Mouse (Mus musculus): ENCODE results near the gene Gfi1b. TPM values are rescaled to one million over a fixed set of nuclear protein-coding genes. Genes with fewer than 3 reads are reported as not detected.

The Gfi1b gene
- polyA plus RNA-seq, 1 experiment from 2014 or later, result 0.42 TPM

DNA sequence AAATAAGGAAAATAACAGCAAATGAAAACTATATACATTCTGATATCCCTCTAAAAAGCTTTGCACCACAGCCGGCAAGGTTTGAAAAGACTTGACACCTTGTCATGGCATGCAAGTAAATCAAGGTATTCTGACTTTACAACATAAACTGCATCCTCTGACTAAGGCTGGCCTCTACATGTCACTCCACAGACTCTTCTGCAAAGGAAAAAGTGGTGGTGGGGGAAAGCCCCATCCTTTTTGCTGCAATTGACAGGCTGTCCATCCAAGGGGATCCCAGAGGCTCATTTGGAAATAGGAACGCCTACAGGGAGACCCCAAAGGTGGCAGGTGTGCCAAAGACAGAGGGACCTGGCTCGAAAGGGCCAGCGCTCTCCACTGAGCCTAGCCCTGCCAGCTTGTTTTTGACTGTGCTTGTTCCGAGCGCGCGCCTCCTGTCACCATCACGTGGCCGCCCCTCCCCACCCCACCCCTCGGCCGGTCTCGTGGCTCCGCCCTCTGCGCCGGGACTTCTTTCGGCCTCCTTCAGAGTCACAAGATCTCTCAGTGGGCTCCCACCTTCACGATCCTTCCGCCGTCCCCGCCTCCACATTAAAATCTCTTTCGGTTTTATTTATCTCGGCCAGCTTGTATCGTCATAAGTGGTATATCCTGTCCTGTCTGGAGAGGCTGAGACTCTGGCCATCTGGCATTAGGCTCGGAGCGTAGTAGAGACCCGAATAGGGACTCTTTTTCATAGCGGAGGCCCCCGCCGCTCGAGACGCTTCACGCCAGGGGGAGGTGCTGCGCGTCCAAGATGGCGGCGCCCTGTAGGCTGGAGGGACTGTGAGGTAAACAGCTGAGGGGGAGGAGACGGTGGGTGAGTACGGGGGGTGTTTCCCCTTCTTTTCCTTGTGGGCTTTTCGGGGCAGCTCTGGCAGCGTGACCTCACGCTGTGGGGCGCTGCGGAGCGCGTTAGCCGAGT, 19.0 kb upstream of the Gfi1b start, which contains the start of gene Tsc1:
Tsc1 (plus strand) TSS at position 768 of the 964 bp plus-strand sequence.
- peak within 1 kb of the TSS; percentile 99 for H3K4me3 ChIP-seq (ENCODE audit: low read length)
- peak; percentile 93 for ATAC-seq (ENCODE audit: low FRiP score, low TSS enrichment)
- peak within 1 kb of the TSS; percentile 90 for H3K4me2 ChIP-seq (replicated peaks; ENCODE audit: low read depth, low read length)
- peak within 1 kb of the TSS; percentile 92 for H3K27ac ChIP-seq (ENCODE audit: low read length)
- WGBS, result 2% methylated on average over 46 of the region's 47 CpGs
- no peaks in the 10 kb centered on the region for H3K9me3 ChIP-seq (ENCODE audit: low read length)
- no peaks in the 10 kb centered on the region for H3K36me3 ChIP-seq (ENCODE audit: insufficient read depth, low read length)
- H3K4me1 ChIP-seq (ENCODE audit: insufficient read depth, low read length), result peaks cover 33% of the 10 kb centered on the region
- no peaks in the 10 kb centered on the region for H3K27me3 ChIP-seq (ENCODE audit: insufficient read depth, low read length)
- peak within 1 kb of the TSS; percentile 93 for H3K9ac ChIP-seq (replicated peaks; ENCODE audit: low read length)

DNA sequence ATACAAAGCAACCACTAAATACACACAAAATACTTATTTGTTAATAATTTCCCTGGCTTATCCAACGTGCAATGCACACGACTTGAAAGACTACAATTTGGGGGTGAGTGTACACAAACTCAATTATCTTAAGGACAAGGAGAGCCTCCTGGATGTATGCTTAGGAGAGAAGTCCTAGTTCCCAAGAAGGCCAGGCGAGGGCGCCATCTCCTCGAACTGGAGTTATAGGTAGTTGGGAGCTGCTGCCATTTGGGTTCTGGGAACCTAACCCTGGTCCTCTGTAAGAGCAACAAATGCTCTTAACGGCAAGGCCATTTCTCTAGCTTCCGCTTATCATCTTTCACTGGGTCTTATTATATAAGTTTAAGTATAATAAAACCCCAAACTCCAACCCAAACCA, 18.0 kb upstream of the Gfi1b start:
- no peak overlapping the region for H3K9ac ChIP-seq (replicated peaks; ENCODE audit: low read length)
- no peaks in the 10 kb centered on the region for H3K36me3 ChIP-seq (ENCODE audit: insufficient read depth, low read length)
- H3K27ac ChIP-seq (ENCODE audit: low read length), result no peak overlapping the region
- H3K27me3 ChIP-seq (ENCODE audit: insufficient read depth, low read length), result no peaks in the 10 kb centered on the region
- H3K4me1 ChIP-seq (ENCODE audit: insufficient read depth, low read length), result peaks cover 33% of the 10 kb centered on the region
- no peak for ATAC-seq (ENCODE audit: low FRiP score, low TSS enrichment)
- H3K4me2 ChIP-seq (replicated peaks; ENCODE audit: low read depth, low read length), result no peak overlapping the region
- WGBS, result 60% methylated on average over 7 of the region's 7 CpGs
- H3K4me3 ChIP-seq (ENCODE audit: low read length), result no peak overlapping the region
- no peaks in the 10 kb centered on the region for H3K9me3 ChIP-seq (ENCODE audit: low read length)

DNA sequence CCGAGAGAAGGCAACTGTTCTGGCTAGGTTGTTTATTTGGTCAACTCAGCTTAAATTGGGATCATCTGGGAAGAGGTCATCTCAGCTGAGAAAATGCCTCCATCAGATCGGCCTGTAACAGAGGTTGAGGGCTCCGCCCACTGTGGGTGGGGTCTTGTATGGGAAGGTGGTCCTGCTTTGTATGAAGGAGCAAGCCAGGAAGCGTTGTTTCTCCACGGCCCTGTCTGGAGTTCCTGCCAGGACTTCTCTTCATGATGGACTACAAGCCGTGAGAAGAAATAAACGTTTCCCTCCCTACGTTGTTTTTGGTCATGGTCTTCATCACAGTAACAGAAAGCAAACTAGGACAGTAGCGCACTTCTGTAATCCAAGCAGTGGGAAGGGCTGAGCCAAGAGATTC, 17.1 kb upstream of the Gfi1b start:
- 6% methylated on average over 9 of the region's 9 CpGs for WGBS
- no peak for ATAC-seq (ENCODE audit: low FRiP score, low TSS enrichment)
- Histone ChIP-seq H3K4me2 (replicated peaks; ENCODE audit: low read depth, low read length) (peak overlapping the region; percentile 45), H3K27ac (ENCODE audit: low read length) (no peak overlapping the region), H3K4me3 (ENCODE audit: low read length) (peak overlapping the region; percentile 1; the same call in 1 of the 2 replicates), H3K9me3 (ENCODE audit: low read length) (no peaks in the 10 kb centered on the region), H3K27me3 (ENCODE audit: insufficient read depth, low read length) (no peaks in the 10 kb centered on the region), H3K9ac (replicated peaks; ENCODE audit: low read length) (peak overlapping the region; percentile 5; the same call in 1 of the 2 replicates), H3K4me1 (ENCODE audit: insufficient read depth, low read length) (peaks cover 29% of the 10 kb centered on the region), H3K36me3 (ENCODE audit: insufficient read depth, low read length) (no peaks in the 10 kb centered on the region)

DNA sequence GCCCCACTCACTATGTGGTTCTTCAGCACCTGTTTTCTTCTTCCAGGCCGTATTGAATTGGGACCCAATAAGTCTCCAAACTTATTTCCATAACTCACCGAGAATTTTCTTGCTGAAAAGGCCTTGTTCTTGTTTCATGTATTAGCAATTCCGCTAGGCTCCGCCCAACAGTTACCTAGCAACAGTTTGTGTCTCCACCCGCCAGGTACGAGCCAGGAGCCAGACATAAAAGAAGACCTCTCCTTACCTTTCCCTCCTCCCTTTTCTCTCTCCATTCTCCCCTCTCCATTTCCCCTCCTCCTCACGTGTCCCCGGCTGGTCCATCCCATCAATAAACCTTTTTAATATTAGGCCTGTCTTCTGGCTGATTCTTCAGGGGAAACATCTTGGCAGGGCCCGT, 16.6 kb upstream of the Gfi1b start:
- 14% methylated on average over 9 of the region's 9 CpGs for WGBS
- H3K4me3 ChIP-seq (ENCODE audit: low read length), result peak overlapping the region; percentile 1; the same call in 1 of the 2 replicates
- H3K9me3 ChIP-seq (ENCODE audit: low read length), result no peaks in the 10 kb centered on the region
- H3K27ac ChIP-seq (ENCODE audit: low read length), result no peak overlapping the region
- ATAC-seq (ENCODE audit: low FRiP score, low TSS enrichment), result no peak
- H3K9ac ChIP-seq (replicated peaks; ENCODE audit: low read length), result peak overlapping the region; percentile 5; the same call in 1 of the 2 replicates
- peak overlapping the region; percentile 45 for H3K4me2 ChIP-seq (replicated peaks; ENCODE audit: low read depth, low read length)
- H3K4me1 ChIP-seq (ENCODE audit: insufficient read depth, low read length), result peaks cover 26% of the 10 kb centered on the region
- H3K36me3 ChIP-seq (ENCODE audit: insufficient read depth, low read length), result no peaks in the 10 kb centered on the region
- no peaks in the 10 kb centered on the region for H3K27me3 ChIP-seq (ENCODE audit: insufficient read depth, low read length)

DNA sequence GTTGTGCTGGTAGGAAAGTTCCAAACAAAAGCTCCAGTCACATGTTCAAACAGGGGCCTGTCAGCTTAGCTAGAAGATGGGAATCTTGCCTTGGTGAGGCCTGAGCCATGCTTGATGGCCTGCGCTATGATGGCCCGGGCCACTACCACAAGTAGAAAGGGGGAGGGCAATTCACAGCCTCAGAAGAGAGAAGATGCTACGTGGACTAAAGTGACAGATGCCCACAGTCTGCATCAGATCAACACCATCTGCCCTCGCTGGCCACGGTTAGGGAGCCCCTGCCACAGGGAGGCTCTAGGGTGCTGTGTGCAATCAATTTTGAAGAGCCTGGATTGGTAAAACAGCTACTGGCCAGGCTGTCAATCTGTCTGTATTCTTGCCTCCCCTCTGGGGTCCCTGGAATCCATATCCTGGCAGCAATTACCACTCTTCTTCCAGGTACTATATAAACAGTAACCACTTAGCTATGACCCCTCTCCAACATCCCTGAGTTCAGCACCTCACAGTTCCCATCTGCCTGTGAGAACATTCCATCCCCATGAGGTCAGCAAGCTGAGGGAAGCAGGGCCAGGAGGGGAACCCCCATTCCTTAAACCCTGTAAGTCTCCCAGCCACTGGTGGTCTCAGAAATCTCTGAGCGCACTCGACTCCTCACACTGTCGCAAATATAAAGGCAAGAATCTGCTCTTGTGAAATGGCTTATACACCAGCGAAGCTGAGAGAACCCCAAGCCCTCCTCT, 15.5 kb upstream of the Gfi1b start:
- ATAC-seq (ENCODE audit: low FRiP score, low TSS enrichment), result no peak
- H3K4me3 ChIP-seq (ENCODE audit: low read length), result no peak overlapping the region
- 81% methylated on average over 9 of the region's 9 CpGs for WGBS

DNA sequence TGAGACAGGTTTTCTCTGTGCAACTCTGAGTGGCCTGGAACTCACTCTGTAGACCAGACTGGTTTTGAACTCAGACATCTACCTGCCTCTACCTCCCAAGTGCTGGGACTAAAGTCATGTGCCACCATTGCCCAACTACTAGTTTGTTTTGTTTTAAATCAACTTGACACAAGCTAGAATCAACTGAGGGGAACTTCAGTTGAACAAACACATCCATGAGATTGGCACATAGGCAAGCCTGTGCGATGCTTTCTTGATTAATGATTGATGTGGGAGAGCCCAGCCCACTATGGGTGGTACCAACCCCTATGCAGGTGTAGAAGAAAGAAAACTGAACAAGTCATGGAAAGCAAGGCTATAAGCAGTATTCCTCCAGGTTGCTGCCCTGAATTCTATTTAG, 13.4 kb upstream of the Gfi1b start:
- Histone ChIP-seq H3K9ac (replicated peaks; ENCODE audit: low read length) (no peak overlapping the region), H3K27ac (ENCODE audit: low read length) (no peak overlapping the region), H3K36me3 (ENCODE audit: insufficient read depth, low read length) (no peaks in the 10 kb centered on the region), H3K27me3 (ENCODE audit: insufficient read depth, low read length) (no peaks in the 10 kb centered on the region), H3K4me1 (ENCODE audit: insufficient read depth, low read length) (peaks cover 9% of the 10 kb centered on the region; the same call in 1 of the 2 replicates), H3K4me3 (ENCODE audit: low read length) (no peak overlapping the region), H3K9me3 (ENCODE audit: low read length) (no peaks in the 10 kb centered on the region), H3K4me2 (replicated peaks; ENCODE audit: low read depth, low read length) (no peak overlapping the region)
- ATAC-seq (ENCODE audit: low FRiP score, low TSS enrichment), result no peak
- 83% methylated on average over 1 of the region's 1 CpGs for WGBS

More for the DNA sequence above, 15.5 kb upstream of the Gfi1b start:
- Histone ChIP-seq H3K4me2 (replicated peaks; ENCODE audit: low read depth, low read length) (no peak overlapping the region), H3K27ac (ENCODE audit: low read length) (no peak overlapping the region), H3K4me1 (ENCODE audit: insufficient read depth, low read length) (peaks cover 19% of the 10 kb centered on the region), H3K9me3 (ENCODE audit: low read length) (no peaks in the 10 kb centered on the region), H3K27me3 (ENCODE audit: insufficient read depth, low read length) (no peaks in the 10 kb centered on the region), H3K9ac (replicated peaks; ENCODE audit: low read length) (no peak overlapping the region), H3K36me3 (ENCODE audit: insufficient read depth, low read length) (no peaks in the 10 kb centered on the region)

DNA sequence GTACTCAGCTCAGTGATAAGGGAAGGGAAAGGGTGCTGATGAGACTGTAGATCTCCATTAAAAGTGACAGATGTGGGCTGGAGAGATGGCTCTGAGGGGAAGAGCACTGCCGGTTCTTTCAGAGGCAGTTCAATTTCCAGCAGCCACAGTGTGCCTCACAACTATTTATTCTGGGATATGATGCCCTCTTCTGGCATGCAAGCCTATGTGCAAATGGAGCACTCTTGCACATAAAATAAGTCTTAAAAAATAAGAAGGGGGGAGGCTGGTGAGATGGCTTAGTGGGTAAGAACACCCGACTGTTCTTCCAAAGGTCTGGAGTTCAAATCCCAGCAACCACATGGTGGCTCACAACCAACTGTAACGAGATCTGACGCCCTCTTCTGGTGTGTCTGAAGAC, 11.4 kb upstream of the Gfi1b start:
- no peak for ATAC-seq (ENCODE audit: low FRiP score, low TSS enrichment)
- H3K27me3 ChIP-seq (ENCODE audit: insufficient read depth, low read length), result no peaks in the 10 kb centered on the region
- WGBS, result 49% methylated on average over 4 of the region's 4 CpGs

DNA sequence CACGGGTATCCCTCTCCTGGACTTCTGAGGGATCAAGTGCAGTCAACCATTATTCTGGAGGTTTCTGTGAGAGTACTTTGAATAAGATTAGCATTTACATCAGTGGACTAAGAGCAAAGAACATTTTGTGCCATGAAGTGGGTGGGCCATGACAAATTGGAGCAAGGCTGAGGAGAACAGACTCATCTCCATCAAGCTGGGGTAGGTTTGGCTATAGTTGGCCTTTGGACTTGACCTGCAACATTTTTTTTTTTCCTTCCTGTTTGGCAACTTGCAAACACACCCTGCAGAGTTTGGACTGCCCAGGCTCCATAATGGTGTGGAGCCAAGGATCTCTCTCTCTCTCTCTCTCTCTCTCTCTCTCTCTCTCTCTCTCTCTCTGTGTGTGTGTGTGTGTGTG, 10.8 kb upstream of the Gfi1b start:
- no peak overlapping the region for H3K4me2 ChIP-seq (replicated peaks; ENCODE audit: low read depth, low read length)
- H3K9ac ChIP-seq (replicated peaks; ENCODE audit: low read length), result no peak overlapping the region
- no peak for ATAC-seq (ENCODE audit: low FRiP score, low TSS enrichment)
- no peak overlapping the region for H3K4me3 ChIP-seq (ENCODE audit: low read length)
- H3K27ac ChIP-seq (ENCODE audit: low read length), result no peak overlapping the region
- H3K27me3 ChIP-seq (ENCODE audit: insufficient read depth, low read length), result no peaks in the 10 kb centered on the region
- no peaks in the 10 kb centered on the region for H3K36me3 ChIP-seq (ENCODE audit: insufficient read depth, low read length)
- no peaks in the 10 kb centered on the region for H3K9me3 ChIP-seq (ENCODE audit: low read length)
- WGBS, result 30% methylated on average over 1 of the region's 1 CpGs
- peaks cover 10% of the 10 kb centered on the region for H3K4me1 ChIP-seq (ENCODE audit: insufficient read depth, low read length)

More for the DNA sequence above, 11.4 kb upstream of the Gfi1b start:
- H3K36me3 ChIP-seq (ENCODE audit: insufficient read depth, low read length), result no peaks in the 10 kb centered on the region
- no peak overlapping the region for H3K4me2 ChIP-seq (replicated peaks; ENCODE audit: low read depth, low read length)
- no peak overlapping the region for H3K27ac ChIP-seq (ENCODE audit: low read length)
- no peak overlapping the region for H3K4me3 ChIP-seq (ENCODE audit: low read length)
- H3K9ac ChIP-seq (replicated peaks; ENCODE audit: low read length), result no peak overlapping the region
- H3K9me3 ChIP-seq (ENCODE audit: low read length), result no peaks in the 10 kb centered on the region
- peaks cover 11% of the 10 kb centered on the region for H3K4me1 ChIP-seq (ENCODE audit: insufficient read depth, low read length)

DNA sequence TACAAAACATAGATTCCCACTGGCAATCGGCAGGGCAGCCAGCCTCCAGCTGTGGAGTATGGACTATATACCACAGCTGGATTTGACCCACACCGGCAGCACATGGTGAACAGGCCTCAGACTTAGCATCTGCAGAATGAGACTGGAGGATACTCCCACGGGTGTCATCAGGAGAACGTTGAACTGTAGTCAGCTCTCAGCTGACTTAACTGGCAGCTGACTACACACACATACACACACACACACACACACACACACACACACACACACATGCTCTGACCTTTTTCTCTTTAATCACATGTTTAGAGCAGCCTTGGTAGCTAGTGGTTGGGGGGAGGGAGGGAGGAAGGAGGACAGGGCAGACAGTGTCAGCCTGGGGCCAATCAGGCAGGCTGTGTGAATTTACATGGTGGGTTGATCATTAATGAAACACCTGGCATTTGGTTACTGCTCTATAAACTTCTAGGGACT, 8.2 kb upstream of the Gfi1b start:
- ATAC-seq (ENCODE audit: low FRiP score, low TSS enrichment), result peak; percentile 87
- H3K4me1 ChIP-seq (ENCODE audit: insufficient read depth, low read length), result peaks cover 10% of the 10 kb centered on the region
- no peak overlapping the region for H3K4me3 ChIP-seq (ENCODE audit: low read length)
- H3K9me3 ChIP-seq (ENCODE audit: low read length), result no peaks in the 10 kb centered on the region
- WGBS, result 10% methylated on average over 4 of the region's 4 CpGs
- no peaks in the 10 kb centered on the region for H3K36me3 ChIP-seq (ENCODE audit: insufficient read depth, low read length)
- H3K27ac ChIP-seq (ENCODE audit: low read length), result peak overlapping the region; percentile 30
- H3K9ac ChIP-seq (replicated peaks; ENCODE audit: low read length), result 0 out of 2 replicates have a peak overlapping the region, but pooled peaks have one; percentile 27
- no peaks in the 10 kb centered on the region for H3K27me3 ChIP-seq (ENCODE audit: insufficient read depth, low read length)
- H3K4me2 ChIP-seq (replicated peaks; ENCODE audit: low read depth, low read length), result no peak overlapping the region

Data from kidney, embryonic 16.5 days (tissue).